Mouse (Mus musculus) thymus, postnatal 0 days (tissue): ENCODE data around the gene Rfxap. TPM values are rescaled to one million over a fixed set of nuclear protein-coding genes. Genes with fewer than 3 reads are reported as not detected.

Source experiments
- DNase-seq: peaks from one replicate; pipeline ENCODE4 v3.0.0-alpha.2; 2015; ENCODE audit warnings: low spot score
- polyA plus RNA-seq: library from polyadenylated mRNA; unstranded; fragments of >200 nt; fragmentation: Nextera tagmentation; extraction: Ambion mirVana; gene quantifications from 2 replicates; pipeline ENCODE4 v1.2.1, GENCODE M21; 2015

Rfxap gene
- polyA plus RNA-seq, result 52.0 and 52.2 TPM in 2 replicates

- DNase-seq, result peak; percentile 97
These were observed at the start of gene Rfxap for GRCm38 (mm10) chr3:54807666-54808217. TSS of gene Rfxap (minus strand) at chr3:54807791.

GRCm38 (mm10) chr3:54835421-54835820, 27.8 kb upstream of the Rfxap start:
- no peak for DNase-seq

- no peak for DNase-seq
These were observed 24.9 kb upstream of the Rfxap start for GRCm38 (mm10) chr3:54832491-54832890.

GRCm38 (mm10) chr3:54822526-54822925, 14.9 kb upstream of the Rfxap start:
- no peak for DNase-seq

- DNase-seq, result peak; percentile 72
These were observed 7.7 kb upstream of the Rfxap start for GRCm38 (mm10) chr3:54815292-54815691.

- no peak for DNase-seq
These were observed 7.0 kb upstream of the Rfxap start for GRCm38 (mm10) chr3:54814622-54815021.

GRCm38 (mm10) chr3:54813418-54813988, 5.9 kb upstream of the Rfxap start:
- no peak for DNase-seq

GRCm38 (mm10) chr3:54811616-54812015, 4.0 kb upstream of the Rfxap start:
- no peak for DNase-seq

- no peak for DNase-seq
These were observed 1.5 kb upstream of the Rfxap start for GRCm38 (mm10) chr3:54809111-54809510.

GRCm38 (mm10) chr3:54807061-54807661, 430 bp downstream of the Rfxap start:
- peak; percentile 50 for DNase-seq

- DNase-seq, result no peak
These were observed 3.9 kb downstream of the Rfxap start for GRCm38 (mm10) chr3:54803713-54804112.

- DNase-seq, result peak; percentile 31
These were observed 10.4 kb downstream of the Rfxap start for GRCm38 (mm10) chr3:54797211-54797610.

- DNase-seq, result no peak
These were observed 11.8 kb downstream of the Rfxap start for GRCm38 (mm10) chr3:54795806-54796205.

GRCm38 (mm10) chr3:54795379-54795778, 12.2 kb downstream of the Rfxap start:
- no peak for DNase-seq

- peak; percentile 7 for DNase-seq
These were observed 13.8 kb downstream of the Rfxap start for GRCm38 (mm10) chr3:54793762-54794161.

GRCm38 (mm10) chr3:54791822-54792677, 15.5 kb downstream of the Rfxap start:
- DNase-seq, result no peak

- DNase-seq, result no peak
These were observed 17.0 kb downstream of the Rfxap start for GRCm38 (mm10) chr3:54790601-54791000.

- DNase-seq, result no peak
These were observed 31.5 kb downstream of the Rfxap start for GRCm38 (mm10) chr3:54775989-54776631.

GRCm38 (mm10) chr3:54773613-54774012, 34.0 kb downstream of the Rfxap start:
- DNase-seq, result no peak

GRCm38 (mm10) chr3:54769349-54770275, 38.0 kb downstream of the Rfxap start:
- no peak for DNase-seq
